ENCODE assay signal across 7 mouse cellular contexts in the genomic region with DNA sequence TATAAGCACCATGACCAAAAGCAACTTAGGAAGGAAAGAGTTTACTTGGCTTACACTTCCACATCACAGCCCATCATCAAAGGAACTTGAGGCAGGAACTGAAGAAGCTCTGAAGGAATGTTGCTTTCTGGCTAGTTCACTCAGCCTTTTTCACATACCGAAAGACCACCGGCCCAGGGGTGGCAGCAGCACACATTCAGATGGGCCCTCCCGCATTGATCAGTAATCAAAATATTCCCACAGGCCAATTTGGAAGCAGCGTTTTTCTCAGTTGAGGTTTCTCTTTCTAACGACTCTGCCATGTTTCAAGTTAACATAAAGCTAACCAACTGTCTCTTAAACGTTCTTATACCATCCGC. TPM values are rescaled to one million over a fixed set of nuclear protein-coding genes. Genes with fewer than 3 reads are reported as not detected.
A peak's percentile ranks its signal among the peaks of the same experiment; 100 is the strongest.
DNase-seq lines count a peak whose midpoint lies in the region; ATAC-seq and TF ChIP-seq lines count a peak whose summit lies in the region.

No protein-coding gene starts in this region.

- no peak for TF ChIP-seq RAD21 in MEL (IDR thresholded peaks at IDR 0.05; ENCODE audit: low read depth, low read length)

- TF ChIP-seq EP300 in MEL (IDR thresholded peaks at IDR 0.05; ENCODE audit: low read depth in 1 of 2, low read length in 2 of 2), result no peak

- no peaks in the 10 kb centered on the region for H3K9me3 ChIP-seq in MEL (replicated peaks; ENCODE audit: insufficient read depth, low read length)
- H3K9me3 ChIP-seq in embryonic facial prominence, embryonic 10.5 days, result no peaks in the 10 kb centered on the region
- H3K9me3 ChIP-seq in intestine, embryonic 16.5 days (ENCODE audit: control insufficient read depth, low read length), result no peaks in the 10 kb centered on the region
- H3K9me3 ChIP-seq in midbrain, embryonic 14.5 days (ENCODE audit: control insufficient read depth, low read length), result no peaks in the 10 kb centered on the region

- H3K36me3 ChIP-seq in MEL (ENCODE audit: control insufficient read depth in 1 of 2, insufficient read depth in 2 of 2, low read length in 2 of 2), result peaks cover 4 to 10% of the 10 kb centered on the region in 2 experiments
- peaks cover 29% of the 10 kb centered on the region for H3K36me3 ChIP-seq in embryonic facial prominence, embryonic 10.5 days (replicated peaks)
- no peaks in the 10 kb centered on the region for H3K36me3 ChIP-seq in intestine, embryonic 16.5 days (ENCODE audit: control insufficient read depth, insufficient read depth, low read length)
- H3K36me3 ChIP-seq in midbrain, embryonic 14.5 days (ENCODE audit: control insufficient read depth, insufficient read depth, low read length), result peaks cover 10% of the 10 kb centered on the region

- H3K27me3 ChIP-seq in MEL (ENCODE audit: control insufficient read depth in 1 of 2, insufficient read depth in 2 of 2, low read length in 2 of 2), result no peaks in the 10 kb centered on the region
- no peaks in the 10 kb centered on the region for H3K27me3 ChIP-seq in embryonic facial prominence, embryonic 10.5 days (replicated peaks; ENCODE audit: low read depth, poor library complexity, severe bottlenecking)
- H3K27me3 ChIP-seq in intestine, embryonic 16.5 days (replicated peaks; ENCODE audit: control insufficient read depth, insufficient read depth, low read length), result no peaks in the 10 kb centered on the region
- H3K27me3 ChIP-seq in midbrain, embryonic 14.5 days (ENCODE audit: control insufficient read depth, insufficient read depth, low read length), result no peaks in the 10 kb centered on the region

- TF ChIP-seq POLR2A in MEL (IDR thresholded peaks at IDR 0.05; ENCODE audit: control insufficient read depth in 1 of 2, insufficient read depth in 1 of 2, low read depth in 1 of 2, low read length in 2 of 2, poor library complexity in 1 of 2), result no peak

- H3K27ac ChIP-seq in layer of hippocampus, adult 2 months, result peak overlapping the region; percentile 94
- H3K27ac ChIP-seq in MEL (ENCODE audit: control insufficient read depth, low read depth, low read length), result peak overlapping the region; percentile 43
- H3K27ac ChIP-seq in embryonic facial prominence, embryonic 10.5 days (replicated peaks), result peak overlapping the region; percentile 92
- H3K27ac ChIP-seq in intestine, embryonic 16.5 days (ENCODE audit: low read length), result peak overlapping the region; percentile 59
- peak overlapping the region; percentile 85; the same call in 1 of the 2 replicates for H3K27ac ChIP-seq in midbrain, embryonic 14.5 days (replicated peaks; ENCODE audit: low read depth, low read length)

- peak; percentile 43 for ATAC-seq in intestine, embryonic 16.5 days
- peak; percentile 81 for ATAC-seq in midbrain, embryonic 14.5 days (ENCODE audit: low FRiP score, low TSS enrichment)

- WGBS in embryonic facial prominence, embryonic 10.5 days, result under 1% methylated on average over 7 of the region's 7 CpGs
- WGBS in intestine, embryonic 16.5 days, result 0% methylated on average over 7 of the region's 7 CpGs
- 0% methylated on average over 7 of the region's 7 CpGs for WGBS in midbrain, embryonic 14.5 days

- H3K4me1 ChIP-seq in MEL (ENCODE audit: control insufficient read depth in 1 of 2, insufficient read depth in 2 of 2, low read length in 2 of 2), result peaks cover 8 to 9% of the 10 kb centered on the region in 2 experiments
- peaks cover 4% of the 10 kb centered on the region; the same call in 1 of the 2 replicates for H3K4me1 ChIP-seq in embryonic facial prominence, embryonic 10.5 days
- H3K4me1 ChIP-seq in intestine, embryonic 16.5 days (ENCODE audit: control insufficient read depth, insufficient read depth, low read length), result peaks cover 5% of the 10 kb centered on the region
- no peaks in the 10 kb centered on the region for H3K4me1 ChIP-seq in midbrain, embryonic 14.5 days (ENCODE audit: control insufficient read depth, insufficient read depth, low read length)

- H3K4me3 ChIP-seq in layer of hippocampus, adult 2 months, result peak overlapping the region; percentile 95
- peak overlapping the region; percentile 88 to 94 for H3K4me3 ChIP-seq in MEL (ENCODE audit: control insufficient read depth in 1 of 2, insufficient read depth in 1 of 2, low read depth in 2 of 2, low read length in 2 of 2)
- H3K4me3 ChIP-seq in embryonic facial prominence, embryonic 10.5 days, result peak overlapping the region; percentile 69
- H3K4me3 ChIP-seq in intestine, embryonic 16.5 days (ENCODE audit: low read length), result peak overlapping the region; percentile 100
- H3K4me3 ChIP-seq in midbrain, embryonic 14.5 days (replicated peaks; ENCODE audit: low read depth, low read length), result peak overlapping the region; percentile 97

- TF ChIP-seq CTCF in layer of hippocampus, adult 2 months (conservative IDR thresholded peaks at IDR 0.05), result peak; percentile 19; the same call in 1 of the 2 replicates
- TF ChIP-seq CTCF in MEL (IDR thresholded peaks at IDR 0.05 in 2 of 3, conservative IDR thresholded peaks at IDR 0.05 in 1 of 3; ENCODE audit: control insufficient read depth in 1 of 3, insufficient read depth in 1 of 3, low read depth in 2 of 3, low read length in 3 of 3, poor library complexity in 1 of 3, severe bottlenecking in 1 of 3), result no peak

- peaks cover 20% of the 10 kb centered on the region for H3K79me2 ChIP-seq in MEL (ENCODE audit: control insufficient read depth, insufficient read depth, low read length, poor library complexity)

- peak overlapping the region; percentile 94 for H3K9ac ChIP-seq in MEL (ENCODE audit: control insufficient read depth, low read depth, low read length, poor library complexity, severe bottlenecking)
- H3K9ac ChIP-seq in intestine, embryonic 16.5 days (ENCODE audit: low read depth, low read length), result peak overlapping the region; percentile 100
- H3K9ac ChIP-seq in midbrain, embryonic 14.5 days (replicated peaks; ENCODE audit: low read length), result no peak overlapping the region; the same call in 1 of the 2 replicates

- peak; percentile 52 to 53 for DNase-seq in layer of hippocampus, adult 2 months (ENCODE audit: low spot score in 2 of 2)
- no peak for DNase-seq in layer of hippocampus, postnatal 14 days (ENCODE audit: low spot score in 2 of 2)
- DNase-seq in MEL (ENCODE audit: low read depth, low spot score), result no peak
- peak; percentile 72 for DNase-seq in embryonic facial prominence, embryonic 10.5 days (ENCODE audit: low spot score)
- DNase-seq in midbrain, embryonic 14.5 days, result peak; percentile 83
- DNase-seq in retina, postnatal 1 day, result no peak

- H3K4me2 ChIP-seq in intestine, embryonic 16.5 days (ENCODE audit: low read depth, low read length), result peak overlapping the region; percentile 81
- H3K4me2 ChIP-seq in midbrain, embryonic 14.5 days (ENCODE audit: low read length), result peak overlapping the region; percentile 71

TF ChIP-seq in MEL, 35 proteins besides CTCF, POLR2A, EP300 and RAD21:
- TF ChIP-seq RCOR1 (IDR thresholded peaks at IDR 0.05; ENCODE audit: low read depth, low read length), result no peak
- TF ChIP-seq CHD1 (IDR thresholded peaks at IDR 0.05; ENCODE audit: low read depth, low read length), result 0 out of 2 replicates have a peak, but pooled peaks have one; percentile 48

RNA-seq across cellular contexts. Expression of gene Xrn1, which starts 0.4 kb away (rescaled TPM):
- total RNA-seq in layer of hippocampus, adult 2 months (2021), result 10 to 100 TPM; 27.8 to 33.1 TPM
- 10 to 100 TPM; 27.6 to 32.1 TPM for total RNA-seq in layer of hippocampus, postnatal 14 days (2021)
- 7.0 and 7.6 TPM in 2 replicates for total RNA-seq in MEL (2012; rRNA removed)
- 1 to 10 TPM in 1 of 2 experiments, not detected in 1; 8.3 TPM for polyA plus RNA-seq in MEL (2012; ENCODE audit: insufficient read depth in 1 of 2, insufficient read length in 2 of 2, low read depth in 1 of 2, low replicate concordance in 2 of 2, missing spikeins in 1 of 2)
- 18.3 and 21.3 TPM in 2 replicates for polyA plus RNA-seq in embryonic facial prominence, embryonic 10.5 days (2016; fragmentation: Nextera tagmentation; extraction: Ambion mirVana)
- 10.1 and 11.3 TPM in 2 replicates for polyA plus RNA-seq in intestine, embryonic 16.5 days (2015; fragmentation: Nextera tagmentation; extraction: Ambion mirVana)
- polyA plus RNA-seq in midbrain, embryonic 14.5 days (2014; fragmentation: Nextera tagmentation; extraction: Ambion mirVana), result 22.1 and 24.4 TPM in 2 replicates

Comparison
In these comparisons a context has a peak if more than half of its experiments do, and no peak if none do; other contexts are left out.
1. DNase-seq: peak in layer of hippocampus, adult 2 months (2 of 2), embryonic facial prominence, embryonic 10.5 days (single experiment) and midbrain, embryonic 14.5 days (single experiment); none in layer of hippocampus, postnatal 14 days (0 of 2), MEL (single experiment) and retina, postnatal 1 day (single experiment).
2. H3K27ac ChIP-seq: peak in every context shown above with its lines; median percentile 94 in layer of hippocampus, adult 2 months; 92 in embryonic facial prominence, embryonic 10.5 days; 85 in midbrain, embryonic 14.5 days; 59 in intestine, embryonic 16.5 days; 43 in MEL.
3. Peak in every context shown above with its lines, with median percentiles within 50 percentile points of each other: H3K4me3 ChIP-seq.